Mouse (Mus musculus): ENCODE data around the gene Dnase1l1. TPM values are rescaled to one million over a fixed set of nuclear protein-coding genes. Genes with fewer than 3 reads are reported as not detected.
A peak's percentile ranks its signal among the peaks of the same experiment; 100 is the strongest.

Dnase1l1 gene
- polyA plus RNA-seq, 1 experiment from 2014 or later: 3.1 TPM

DNA sequence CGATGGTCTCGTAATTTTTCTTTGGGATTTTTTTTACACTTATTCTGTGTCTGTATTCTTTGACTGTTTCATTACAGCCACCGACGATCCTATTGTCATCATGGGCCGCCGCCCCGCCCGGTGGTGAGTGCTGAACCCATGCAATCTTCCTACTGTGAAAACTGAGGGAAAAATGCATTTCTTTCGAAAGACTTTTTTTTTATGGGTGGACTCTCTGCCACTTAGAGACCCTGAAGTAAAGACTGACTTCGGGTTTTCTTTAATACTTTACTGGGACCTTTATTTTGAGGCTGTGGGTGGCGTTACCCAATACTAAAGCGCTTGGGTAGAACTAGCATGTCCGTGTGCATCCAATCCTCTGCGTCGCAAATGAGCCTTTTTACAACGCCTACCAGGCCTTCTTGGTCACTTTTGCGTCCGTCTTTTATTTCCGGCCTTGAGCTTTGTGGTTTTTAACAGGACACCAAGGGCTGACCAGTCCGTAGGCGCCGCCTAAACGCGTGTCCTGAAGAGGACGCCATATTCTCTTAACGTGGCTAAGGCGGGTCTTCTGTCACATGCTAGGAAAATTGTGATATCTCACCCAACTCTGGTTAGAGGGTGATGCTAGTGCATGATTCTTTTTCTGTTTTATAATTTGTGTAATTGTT lies 11.1 kb downstream of the Dnase1l1 start:
- 37% methylated on average over 27 of the region's 27 CpGs for WGBS
- ATAC-seq: 0 out of 2 replicates have a peak, but pooled peaks have one; percentile 1
- Histone ChIP-seq H3K4me1 (ENCODE audit: control insufficient read depth, insufficient read depth, low read length) (no peaks in the 10 kb centered on the region), H3K4me2 (ENCODE audit: low read length) (peak overlapping the region; percentile 63), H3K36me3 (ENCODE audit: control insufficient read depth, insufficient read depth, low read length) (peaks cover 8% of the 10 kb centered on the region; the same call in 1 of the 2 replicates), H3K9ac (ENCODE audit: low read length) (peak overlapping the region; percentile 74), H3K4me3 (ENCODE audit: low read depth, low read length) (peak overlapping the region; percentile 50), H3K27me3 (replicated peaks; ENCODE audit: control insufficient read depth, insufficient read depth, low read length) (no peaks in the 10 kb centered on the region), H3K9me3 (replicated peaks; ENCODE audit: control insufficient read depth, low read length) (no peaks in the 10 kb centered on the region), H3K27ac (ENCODE audit: low read depth, low read length) (no peak overlapping the region)
- peak; percentile 21 for DNase-seq (ENCODE audit: low spot score)

DNA sequence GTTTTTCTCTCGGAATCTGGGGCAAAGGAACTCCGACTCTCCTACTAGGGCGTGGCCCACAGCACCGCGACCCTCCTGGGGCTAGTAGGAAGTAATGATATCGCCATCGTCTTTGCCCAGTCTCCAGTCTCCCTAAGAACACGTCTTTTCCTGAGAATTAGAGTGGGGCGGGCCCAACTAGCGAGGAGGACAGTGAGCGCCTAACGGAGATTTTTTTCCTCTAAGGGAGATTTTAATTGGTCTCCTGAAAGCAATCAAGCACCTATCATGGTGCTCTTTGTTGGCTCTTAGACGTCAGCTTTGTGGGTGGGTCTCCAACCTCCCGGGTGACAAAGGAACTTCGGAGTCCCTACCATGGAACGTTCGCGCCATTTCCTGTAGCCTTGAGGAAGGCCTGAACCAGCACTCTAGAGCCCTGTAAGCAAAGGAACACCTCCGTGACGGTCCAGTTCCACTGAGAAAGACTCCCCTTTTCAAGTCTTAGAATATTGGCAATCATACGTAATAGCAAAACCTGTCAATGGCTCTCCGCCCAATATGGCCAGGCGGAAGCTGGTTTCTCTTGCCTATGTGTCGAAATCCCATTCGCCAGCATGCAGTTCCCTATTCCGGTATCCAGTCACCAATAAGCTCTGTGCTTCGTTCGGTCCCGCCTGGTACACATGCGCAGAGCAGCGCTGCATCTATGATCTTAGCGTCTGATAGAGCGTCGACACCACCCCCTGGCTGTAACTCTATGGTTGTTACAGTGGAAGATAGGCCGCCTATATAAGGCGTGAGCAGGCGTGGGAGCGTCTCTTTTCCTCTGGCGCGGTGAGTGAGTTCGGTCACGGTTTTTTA lies 11.9 kb downstream of the Dnase1l1 start, which contains the start of gene Rpl10:
TSS of gene Rpl10 (plus strand) at position 751 of the 840 bp plus-strand sequence.
- WGBS: 33% methylated on average over 42 of the region's 42 CpGs
- ATAC-seq: peak; percentile 96
- Histone ChIP-seq H3K27me3 (replicated peaks; ENCODE audit: control insufficient read depth, insufficient read depth, low read length) (no peaks in the 10 kb centered on the region), H3K4me1 (ENCODE audit: control insufficient read depth, insufficient read depth, low read length) (no peaks in the 10 kb centered on the region), H3K4me3 (ENCODE audit: low read depth, low read length) (peak within 1 kb of the TSS; percentile 50), H3K4me2 (ENCODE audit: low read length) (peak within 1 kb of the TSS; percentile 63), H3K9me3 (replicated peaks; ENCODE audit: control insufficient read depth, low read length) (no peaks in the 10 kb centered on the region), H3K27ac (ENCODE audit: low read depth, low read length) (peak within 1 kb of the TSS; percentile 94), H3K9ac (ENCODE audit: low read length) (peak within 1 kb of the TSS; percentile 74), H3K36me3 (ENCODE audit: control insufficient read depth, insufficient read depth, low read length) (peaks cover 8% of the 10 kb centered on the region; the same call in 1 of the 2 replicates)
- DNase-seq (ENCODE audit: low spot score): peak; percentile 98

DNA sequence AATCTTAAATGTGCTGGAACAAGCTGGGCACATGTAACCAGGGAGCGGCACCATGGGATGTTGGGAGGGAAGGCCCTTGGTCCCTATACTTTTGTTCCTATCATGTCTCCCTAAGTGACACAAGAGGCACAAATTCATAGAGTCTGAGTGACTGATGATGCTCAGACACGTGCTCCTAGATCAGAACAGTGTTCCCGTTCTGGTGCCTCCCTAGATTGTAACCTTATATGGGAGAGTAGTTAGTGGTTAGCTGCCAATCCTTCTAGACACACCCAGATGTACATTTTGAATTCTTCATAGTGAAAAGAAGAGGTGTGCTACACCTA lies 12.4 kb downstream of the Dnase1l1 start:
- DNase-seq (ENCODE audit: low spot score): no peak
- 43% methylated on average over 3 of the region's 3 CpGs for WGBS

DNA sequence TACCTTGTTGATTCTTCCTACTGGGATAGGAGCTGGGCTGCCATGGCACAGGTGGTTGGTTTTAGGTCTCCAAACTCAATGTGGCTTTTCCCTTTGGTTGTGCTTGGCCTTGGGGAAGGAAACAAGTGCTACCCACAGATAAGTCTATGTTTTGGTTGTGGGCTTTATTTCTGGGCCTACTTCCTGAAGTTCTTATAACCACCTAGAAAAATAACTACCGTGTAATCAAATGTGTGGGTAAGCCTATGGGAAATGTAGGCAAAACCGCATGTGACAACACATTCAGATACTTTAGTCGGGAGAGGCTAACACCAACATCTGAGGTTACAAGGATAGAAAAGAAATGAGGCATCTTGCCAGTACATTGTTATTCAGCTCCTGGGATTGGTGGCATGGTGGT lies 24.4 kb downstream of the Dnase1l1 start:
- WGBS: 92% methylated on average over 3 of the region's 3 CpGs
- H3K4me1 ChIP-seq (ENCODE audit: control insufficient read depth, insufficient read depth, low read length): peaks cover 5% of the 10 kb centered on the region; the same call in 1 of the 2 replicates
- DNase-seq (ENCODE audit: low spot score): no peak
- H3K27me3 ChIP-seq (replicated peaks; ENCODE audit: control insufficient read depth, insufficient read depth, low read length): no peaks in the 10 kb centered on the region
- no peak overlapping the region for H3K9ac ChIP-seq (ENCODE audit: low read length)
- no peak overlapping the region for H3K4me2 ChIP-seq (ENCODE audit: low read length)
- no peak overlapping the region for H3K27ac ChIP-seq (ENCODE audit: low read depth, low read length)
- no peaks in the 10 kb centered on the region for H3K9me3 ChIP-seq (replicated peaks; ENCODE audit: control insufficient read depth, low read length)
- peaks cover 14% of the 10 kb centered on the region for H3K36me3 ChIP-seq (ENCODE audit: control insufficient read depth, insufficient read depth, low read length)
- no peak for ATAC-seq
- no peak overlapping the region for H3K4me3 ChIP-seq (ENCODE audit: low read depth, low read length)

More for the DNA sequence above, 12.4 kb downstream of the Dnase1l1 start:
- Histone ChIP-seq H3K9me3 (replicated peaks; ENCODE audit: control insufficient read depth, low read length) (no peaks in the 10 kb centered on the region), H3K27ac (ENCODE audit: low read depth, low read length) (peak overlapping the region; percentile 94), H3K4me3 (ENCODE audit: low read depth, low read length) (peak overlapping the region; percentile 50), H3K4me1 (ENCODE audit: control insufficient read depth, insufficient read depth, low read length) (no peaks in the 10 kb centered on the region), H3K9ac (ENCODE audit: low read length) (peak overlapping the region; percentile 64), H3K36me3 (ENCODE audit: control insufficient read depth, insufficient read depth, low read length) (peaks cover 8% of the 10 kb centered on the region; the same call in 1 of the 2 replicates), H3K27me3 (replicated peaks; ENCODE audit: control insufficient read depth, insufficient read depth, low read length) (no peaks in the 10 kb centered on the region), H3K4me2 (ENCODE audit: low read length) (peak overlapping the region; percentile 57)
- peak; percentile 30; the same call in 1 of the 2 replicates for ATAC-seq

DNA sequence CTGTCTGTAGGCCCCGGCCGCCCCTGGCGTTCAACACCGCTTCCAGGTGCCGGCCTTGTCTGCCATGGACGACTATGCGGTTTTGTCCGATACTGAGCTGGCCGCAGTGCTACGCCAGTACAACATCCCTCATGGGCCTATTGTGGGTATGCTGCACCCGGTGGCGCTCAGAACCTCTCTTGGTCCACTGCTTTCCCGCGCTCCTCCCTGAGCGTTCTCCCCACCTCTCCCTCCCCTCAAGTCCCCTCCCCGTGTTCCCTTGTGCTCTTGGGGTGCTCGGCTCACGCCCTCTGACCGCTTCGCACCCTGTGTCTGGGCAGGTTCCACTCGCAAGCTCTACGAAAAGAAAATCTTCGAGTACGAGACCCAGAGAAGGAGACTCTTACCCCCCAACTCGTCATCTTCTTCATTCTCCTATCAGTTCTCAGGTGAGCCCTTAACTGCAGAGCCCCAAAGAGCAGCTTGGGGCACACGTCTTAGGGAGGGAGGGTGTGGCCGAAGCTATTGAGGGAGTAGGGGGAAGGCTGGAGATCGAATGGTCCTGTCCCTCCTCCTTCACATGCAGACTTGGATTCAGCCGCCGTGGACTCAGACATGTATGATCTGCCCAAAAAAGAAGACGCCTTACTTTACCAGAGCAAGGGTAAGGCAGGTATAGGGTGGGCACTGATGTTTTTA lies 27.1 kb downstream of the Dnase1l1 start:
- Histone ChIP-seq H3K27me3 (replicated peaks; ENCODE audit: control insufficient read depth, insufficient read depth, low read length) (no peaks in the 10 kb centered on the region), H3K27ac (ENCODE audit: low read depth, low read length) (peak overlapping the region; percentile 90), H3K4me1 (ENCODE audit: control insufficient read depth, insufficient read depth, low read length) (peaks cover 5% of the 10 kb centered on the region; the same call in 1 of the 2 replicates), H3K36me3 (ENCODE audit: control insufficient read depth, insufficient read depth, low read length) (peaks cover 14% of the 10 kb centered on the region), H3K9ac (ENCODE audit: low read length) (peak overlapping the region; percentile 76), H3K4me3 (ENCODE audit: low read depth, low read length) (peak overlapping the region; percentile 50), H3K9me3 (replicated peaks; ENCODE audit: control insufficient read depth, low read length) (no peaks in the 10 kb centered on the region), H3K4me2 (ENCODE audit: low read length) (peak overlapping the region; percentile 66)
- ATAC-seq: peak; percentile 6; the same call in 1 of the 2 replicates
- 32% methylated on average over 31 of the region's 31 CpGs for WGBS
- no peak for DNase-seq (ENCODE audit: low spot score)

DNA sequence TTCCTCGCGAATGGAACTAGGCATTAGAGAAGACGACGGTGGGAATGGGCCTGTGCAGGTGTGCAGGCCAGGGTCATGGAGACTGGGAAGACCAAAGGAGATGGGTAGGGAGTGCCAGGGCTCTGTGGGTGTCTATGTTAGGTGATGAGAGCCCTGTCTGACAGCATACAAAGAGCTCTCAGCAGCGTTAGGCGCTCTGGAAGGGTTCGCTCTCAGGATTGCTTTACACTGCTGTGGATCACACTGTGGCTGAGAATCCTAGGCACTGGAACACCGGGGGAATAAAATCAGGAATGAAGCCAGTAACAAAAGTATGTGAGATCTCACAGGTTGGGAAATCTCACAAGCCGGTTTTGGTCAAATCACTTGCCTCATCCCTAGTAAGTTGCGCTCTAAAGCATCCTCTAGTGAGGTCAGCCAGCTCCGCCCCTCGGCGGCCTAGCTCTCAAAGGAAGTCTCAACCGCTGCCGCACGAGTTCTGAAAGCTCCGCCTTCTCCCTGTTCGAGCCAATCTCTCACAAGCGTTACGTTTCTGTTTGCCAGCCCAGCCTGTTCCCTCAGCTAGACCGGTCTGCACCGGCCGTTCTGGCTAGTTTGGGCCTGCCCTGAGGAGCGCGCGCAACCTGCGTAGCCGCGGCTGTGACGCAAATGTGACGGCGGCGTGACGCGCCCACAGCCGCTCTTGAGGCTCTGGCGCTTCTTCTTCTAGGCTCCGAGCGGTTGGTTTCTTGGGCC lies 27.8 kb downstream of the Dnase1l1 start, which contains the start of gene Emd:
TSS of gene Emd (plus strand) at position 535 of the 735 bp plus-strand sequence.
- H3K4me1 ChIP-seq (ENCODE audit: control insufficient read depth, insufficient read depth, low read length): peaks cover 5% of the 10 kb centered on the region; the same call in 1 of the 2 replicates
- no peaks in the 10 kb centered on the region for H3K9me3 ChIP-seq (replicated peaks; ENCODE audit: control insufficient read depth, low read length)
- peak within 1 kb of the TSS; percentile 76 for H3K9ac ChIP-seq (ENCODE audit: low read length)
- DNase-seq (ENCODE audit: low spot score) (peak; percentile 95), ATAC-seq (peak; percentile 97)
- peaks cover 14% of the 10 kb centered on the region for H3K36me3 ChIP-seq (ENCODE audit: control insufficient read depth, insufficient read depth, low read length)
- H3K4me2 ChIP-seq (ENCODE audit: low read length): peak within 1 kb of the TSS; percentile 66
- 35% methylated on average over 39 of the region's 39 CpGs for WGBS
- peak within 1 kb of the TSS; percentile 50 for H3K4me3 ChIP-seq (ENCODE audit: low read depth, low read length)
- peak within 1 kb of the TSS; percentile 90 for H3K27ac ChIP-seq (ENCODE audit: low read depth, low read length)
- no peaks in the 10 kb centered on the region for H3K27me3 ChIP-seq (replicated peaks; ENCODE audit: control insufficient read depth, insufficient read depth, low read length)

DNA sequence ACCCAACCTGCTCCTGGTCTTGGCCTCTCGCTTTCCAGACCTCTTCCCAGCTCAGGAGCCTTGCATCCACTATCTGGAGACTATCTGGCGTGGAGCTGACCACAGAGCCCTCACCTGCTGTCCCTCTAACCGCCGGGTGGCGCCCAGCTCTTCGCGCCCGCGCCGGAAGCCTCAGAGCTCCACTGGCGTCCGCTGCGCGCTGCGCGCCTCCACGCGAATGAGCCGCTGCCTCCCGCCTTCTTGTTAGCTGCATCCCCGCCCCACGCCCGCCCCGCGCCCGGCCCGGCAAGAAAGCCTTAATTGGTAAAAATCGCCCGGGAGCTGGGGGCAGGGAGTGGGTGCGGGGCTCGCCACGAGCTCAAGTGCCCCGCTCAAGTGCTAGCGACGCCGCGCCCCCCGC lies 32.5 kb downstream of the Dnase1l1 start, which contains the start of gene Flna:
TSS of gene Flna (minus strand) at position 206 of the 400 bp plus-strand sequence.
- WGBS: 40% methylated on average over 30 of the region's 38 CpGs
- H3K4me1 ChIP-seq (ENCODE audit: control insufficient read depth, insufficient read depth, low read length): no peaks in the 10 kb centered on the region
- no peaks in the 10 kb centered on the region for H3K27me3 ChIP-seq (replicated peaks; ENCODE audit: control insufficient read depth, insufficient read depth, low read length)
- H3K27ac ChIP-seq (ENCODE audit: low read depth, low read length): 0 out of 2 replicates have a peak within 1 kb of the TSS, but pooled peaks have one; percentile 14
- DNase-seq (ENCODE audit: low spot score) (peak; percentile 55), ATAC-seq (no peak)
- H3K36me3 ChIP-seq (ENCODE audit: control insufficient read depth, insufficient read depth, low read length): no peaks in the 10 kb centered on the region
- H3K4me3 ChIP-seq (ENCODE audit: low read depth, low read length): peak within 1 kb of the TSS; percentile 33
- H3K9me3 ChIP-seq (replicated peaks; ENCODE audit: control insufficient read depth, low read length): no peaks in the 10 kb centered on the region
- H3K4me2 ChIP-seq (ENCODE audit: low read length): peak within 1 kb of the TSS; percentile 57
- H3K9ac ChIP-seq (ENCODE audit: low read length): peak within 1 kb of the TSS; percentile 60

DNA sequence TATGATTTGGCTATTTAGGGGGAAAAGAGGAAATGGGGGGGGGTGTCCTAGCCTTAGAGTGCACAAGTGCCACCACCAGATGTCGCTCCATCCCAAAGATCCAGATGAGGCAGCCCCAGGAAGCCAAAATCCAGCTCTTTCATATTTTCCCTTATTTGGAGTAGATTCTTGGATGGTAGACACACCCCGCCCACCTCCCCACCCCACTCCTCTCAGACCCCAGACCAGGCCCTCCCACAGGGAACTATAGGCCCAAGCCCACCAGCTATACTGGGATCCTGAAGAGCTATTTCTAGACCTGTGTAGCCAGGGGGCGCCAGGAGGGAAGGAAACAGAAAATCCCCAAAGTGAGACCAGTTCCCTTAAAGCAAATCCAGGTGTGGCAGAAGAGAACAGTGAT lies 33.5 kb downstream of the Dnase1l1 start:
- peak; percentile 76 for DNase-seq (ENCODE audit: low spot score)
- Histone ChIP-seq H3K9me3 (replicated peaks; ENCODE audit: control insufficient read depth, low read length) (no peaks in the 10 kb centered on the region), H3K27ac (ENCODE audit: low read depth, low read length) (no peak overlapping the region), H3K36me3 (ENCODE audit: control insufficient read depth, insufficient read depth, low read length) (no peaks in the 10 kb centered on the region), H3K27me3 (replicated peaks; ENCODE audit: control insufficient read depth, insufficient read depth, low read length) (no peaks in the 10 kb centered on the region), H3K9ac (ENCODE audit: low read length) (no peak overlapping the region), H3K4me2 (ENCODE audit: low read length) (peak overlapping the region; percentile 57; the same call in 1 of the 2 replicates), H3K4me1 (ENCODE audit: control insufficient read depth, insufficient read depth, low read length) (no peaks in the 10 kb centered on the region), H3K4me3 (ENCODE audit: low read depth, low read length) (no peak overlapping the region)
- 13% methylated on average over 3 of the region's 3 CpGs for WGBS
- no peak for ATAC-seq
